Mouse (Mus musculus): ENCODE data around the gene Lap3. TPM values are rescaled to one million over a fixed set of nuclear protein-coding genes. Genes with fewer than 3 reads are reported as not detected.

Gene Lap3
- total and polyA plus RNA-seq, 3 experiments: 24.0 to 107 (median 98.4) TPM

- no peak for DNase-seq
- H3K79me2 ChIP-seq (replicated peaks; ENCODE audit: control insufficient read depth, insufficient read depth, low read length): no peaks in the 10 kb centered on the region
- H3K9ac ChIP-seq (ENCODE audit: low read depth, low read length): no peak within 1 kb of the TSS
- intact Hi-C loops (cut with DNase I): loop anchor here (5.0 kb wide), 1 partner anchor 69 kb away; the partner anchor contains the start of gene Med28
- no peak within 1 kb of the TSS for H3K4me3 ChIP-seq
- H3K27me3 ChIP-seq (ENCODE audit: control insufficient read depth, insufficient read depth, low read length): no peaks in the 10 kb centered on the region
- no peak within 1 kb of the TSS for H3K27ac ChIP-seq
- TF ChIP-seq CTCF (IDR thresholded peaks at IDR 0.05) (no peak), POLR2A (IDR thresholded peaks at IDR 0.05; ENCODE audit: insufficient read depth, low read depth, low read length) (no peak), EP300 (IDR thresholded peaks at IDR 0.05; ENCODE audit: insufficient read depth, low read depth, low read length) (no peak)
- H3K36me3 ChIP-seq (ENCODE audit: control insufficient read depth, insufficient read depth, low read length): no peaks in the 10 kb centered on the region
- peaks cover 6% of the 10 kb centered on the region for H3K4me1 ChIP-seq (ENCODE audit: control insufficient read depth, insufficient read depth, low read length)
- WGBS: 75% methylated on average over 6 of the region's 6 CpGs
Observed at GRCm38 (mm10) chr5:45453451-45453850, 39.7 kb upstream of the Lap3 start, which contains the start of gene Clrn2. TSS of gene Clrn2 (plus strand) at chr5:45453751.

- Histone ChIP-seq H3K79me2 (replicated peaks; ENCODE audit: control insufficient read depth, insufficient read depth, low read length) (no peaks in the 10 kb centered on the region), H3K9ac (ENCODE audit: low read depth, low read length) (no peak overlapping the region), H3K4me1 (ENCODE audit: control insufficient read depth, insufficient read depth, low read length) (no peaks in the 10 kb centered on the region), H3K36me3 (ENCODE audit: control insufficient read depth, insufficient read depth, low read length) (no peaks in the 10 kb centered on the region), H3K27me3 (ENCODE audit: control insufficient read depth, insufficient read depth, low read length) (no peaks in the 10 kb centered on the region), H3K4me3 (no peak overlapping the region), H3K27ac (no peak overlapping the region)
- intact Hi-C loops (cut with DNase I): loop anchor here (5.0 kb wide), 1 partner anchor 68 kb away; the partner anchor contains the start of gene Med28
- WGBS: 37% methylated on average over 9 of the region's 9 CpGs
- no peak for TF ChIP-seq POLR2A (IDR thresholded peaks at IDR 0.05; ENCODE audit: insufficient read depth, low read depth, low read length)
- TF ChIP-seq CTCF (IDR thresholded peaks at IDR 0.05): no peak
- no peak for TF ChIP-seq EP300 (IDR thresholded peaks at IDR 0.05; ENCODE audit: insufficient read depth, low read depth, low read length)
- DNase-seq: no peak
Observed at GRCm38 (mm10) chr5:45454456-45454855, 38.7 kb upstream of the Lap3 start.

GRCm38 (mm10) chr5:45472880-45473450, 20.2 kb upstream of the Lap3 start:
- DNase-seq: no peak
- WGBS: 13% methylated on average over 7 of the region's 7 CpGs
- H3K79me2 ChIP-seq (replicated peaks; ENCODE audit: control insufficient read depth, insufficient read depth, low read length): no peaks in the 10 kb centered on the region
- intact Hi-C loops (cut with DNase I): no loop called here
- peaks cover 1% of the 10 kb centered on the region; the same call in 1 of the 2 replicates for H3K4me1 ChIP-seq (ENCODE audit: control insufficient read depth, insufficient read depth, low read length)
- H3K36me3 ChIP-seq (ENCODE audit: control insufficient read depth, insufficient read depth, low read length): no peaks in the 10 kb centered on the region
- TF ChIP-seq CTCF (IDR thresholded peaks at IDR 0.05) (no peak), POLR2A (IDR thresholded peaks at IDR 0.05; ENCODE audit: insufficient read depth, low read depth, low read length) (no peak), EP300 (IDR thresholded peaks at IDR 0.05; ENCODE audit: insufficient read depth, low read depth, low read length) (no peak)
- no peaks in the 10 kb centered on the region for H3K27me3 ChIP-seq (ENCODE audit: control insufficient read depth, insufficient read depth, low read length)
- no peak overlapping the region for H3K9ac ChIP-seq (ENCODE audit: low read depth, low read length)
- no peak overlapping the region for H3K4me3 ChIP-seq
- no peak overlapping the region for H3K27ac ChIP-seq

- H3K4me1 ChIP-seq (ENCODE audit: control insufficient read depth, insufficient read depth, low read length): peaks cover 1% of the 10 kb centered on the region; the same call in 1 of the 2 replicates
- H3K79me2 ChIP-seq (replicated peaks; ENCODE audit: control insufficient read depth, insufficient read depth, low read length): no peaks in the 10 kb centered on the region
- DNase-seq: no peak
- H3K27ac ChIP-seq: no peak overlapping the region
- no peaks in the 10 kb centered on the region for H3K27me3 ChIP-seq (ENCODE audit: control insufficient read depth, insufficient read depth, low read length)
- TF ChIP-seq EP300 (IDR thresholded peaks at IDR 0.05; ENCODE audit: insufficient read depth, low read depth, low read length) (no peak), CTCF (IDR thresholded peaks at IDR 0.05) (no peak), POLR2A (IDR thresholded peaks at IDR 0.05; ENCODE audit: insufficient read depth, low read depth, low read length) (no peak)
- no peaks in the 10 kb centered on the region for H3K36me3 ChIP-seq (ENCODE audit: control insufficient read depth, insufficient read depth, low read length)
- H3K9ac ChIP-seq (ENCODE audit: low read depth, low read length): no peak overlapping the region
- WGBS: 78% methylated on average over 1 of the region's 1 CpGs
- intact Hi-C loops (cut with DNase I): no loop called here
- H3K4me3 ChIP-seq: no peak overlapping the region
Observed at GRCm38 (mm10) chr5:45473521-45473920, 19.7 kb upstream of the Lap3 start.

- H3K4me1 ChIP-seq (ENCODE audit: control insufficient read depth, insufficient read depth, low read length): peaks cover 1% of the 10 kb centered on the region; the same call in 1 of the 2 replicates
- no peaks in the 10 kb centered on the region for H3K27me3 ChIP-seq (ENCODE audit: control insufficient read depth, insufficient read depth, low read length)
- WGBS: 21% methylated on average over 6 of the region's 6 CpGs
- TF ChIP-seq EP300 (IDR thresholded peaks at IDR 0.05; ENCODE audit: insufficient read depth, low read depth, low read length) (no peak), CTCF (IDR thresholded peaks at IDR 0.05) (peak; percentile 87)
- intact Hi-C loops (cut with DNase I): loop anchor here (1.0 to 2.0 kb wide), 4 partner anchors 17 to 873 kb away; no protein-coding TSS in a partner anchor
- no peak overlapping the region for H3K4me3 ChIP-seq
- H3K9ac ChIP-seq (ENCODE audit: low read depth, low read length): no peak overlapping the region
- DNase-seq: no peak
- H3K27ac ChIP-seq: no peak overlapping the region
- no peaks in the 10 kb centered on the region for H3K79me2 ChIP-seq (replicated peaks; ENCODE audit: control insufficient read depth, insufficient read depth, low read length)
- H3K36me3 ChIP-seq (ENCODE audit: control insufficient read depth, insufficient read depth, low read length): no peaks in the 10 kb centered on the region
Observed at GRCm38 (mm10) chr5:45474215-45474614, 19.0 kb upstream of the Lap3 start.

GRCm38 (mm10) chr5:45474758-45475157, 18.4 kb upstream of the Lap3 start:
- Histone ChIP-seq H3K27ac (no peak overlapping the region), H3K36me3 (ENCODE audit: control insufficient read depth, insufficient read depth, low read length) (no peaks in the 10 kb centered on the region), H3K9ac (ENCODE audit: low read depth, low read length) (no peak overlapping the region), H3K4me3 (no peak overlapping the region), H3K4me1 (ENCODE audit: control insufficient read depth, insufficient read depth, low read length) (peaks cover 1% of the 10 kb centered on the region; the same call in 1 of the 2 replicates), H3K27me3 (ENCODE audit: control insufficient read depth, insufficient read depth, low read length) (no peaks in the 10 kb centered on the region), H3K79me2 (replicated peaks; ENCODE audit: control insufficient read depth, insufficient read depth, low read length) (no peaks in the 10 kb centered on the region)
- WGBS: 66% methylated on average over 3 of the region's 4 CpGs
- TF ChIP-seq EP300 (IDR thresholded peaks at IDR 0.05; ENCODE audit: insufficient read depth, low read depth, low read length) (no peak), CTCF (IDR thresholded peaks at IDR 0.05) (no peak), POLR2A (IDR thresholded peaks at IDR 0.05; ENCODE audit: insufficient read depth, low read depth, low read length) (no peak)
- intact Hi-C loops (cut with DNase I): loop anchor here (1.0 to 2.0 kb wide), 4 partner anchors 16 to 872 kb away; no protein-coding TSS in a partner anchor
- DNase-seq: no peak
